Mouse (Mus musculus): Measurements from ENCODE around the gene Bcl2l13.

DNA sequence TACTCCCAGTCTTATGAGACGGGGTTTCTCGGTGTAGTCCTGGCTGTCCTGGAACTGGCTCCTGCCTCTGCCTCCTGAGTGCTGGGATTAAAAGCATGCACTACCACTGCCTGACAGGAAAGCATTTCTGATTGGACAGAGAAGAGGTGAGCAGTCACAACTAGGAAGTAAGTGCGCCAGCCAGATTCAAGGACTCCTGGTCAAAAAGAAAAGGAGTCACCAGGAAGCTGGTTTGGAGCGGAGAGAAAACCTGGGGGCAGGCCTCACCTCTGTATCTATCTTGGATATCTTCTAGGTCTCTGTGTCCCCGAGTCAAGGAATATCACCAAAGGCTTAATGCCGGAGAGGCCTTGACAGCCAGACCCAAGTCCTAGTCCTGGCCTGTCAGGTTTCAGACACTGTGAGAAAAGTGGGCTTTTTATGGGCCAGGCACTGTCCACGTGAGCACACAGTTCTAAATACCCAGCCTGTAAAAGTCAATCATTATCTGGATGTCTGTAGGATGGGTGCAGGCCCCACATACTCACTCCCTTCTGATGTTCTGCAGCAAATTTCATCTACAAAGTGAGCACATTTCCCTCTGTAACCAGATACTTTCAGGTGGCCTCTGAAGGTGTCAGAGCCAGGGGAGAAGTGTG, 104.6 kb downstream of the Bcl2l13 start:
- TF ChIP-seq CTCF (IDR thresholded peaks at IDR 0.05; ENCODE audit: insufficient read depth, low read length) (no peak), POLR2A (IDR thresholded peaks at IDR 0.05; ENCODE audit: borderline replicate concordance, extremely low read depth, low read depth, low read length) (no peak)
